Mouse (Mus musculus) limb, embryonic 13.5 days (tissue): ENCODE data around the gene Gm14862. TPM values are rescaled to one million over a fixed set of nuclear protein-coding genes. Genes with fewer than 3 reads are reported as not detected.
A peak's percentile ranks its signal among the peaks of the same experiment; 100 is the strongest.
"Not testable (repeated sequence)": the region's sequence is repeated elsewhere in the genome, so short reads cannot be mapped to it uniquely, and the experiment has no call there.

Experiments used
- ATAC-seq: fragments of 200-750 bp; cut with Nextera tagmentation; 2 replicates; pipeline ENCODE4 v1.8.0; 2017; ENCODE audit warnings: low read depth, moderate number of reproducible peaks, moderate TSS enrichment; ENCODE audit not compliant: low FRiP score
- H3K27ac ChIP-seq: fragments of 300-500 bp; sonication (generic); 2 replicates; pipeline ENCODE4 v1.5.1; 2015; ENCODE audit warnings: inconsistent platforms, mild to moderate bottlenecking, moderate library complexity
- H3K27me3 ChIP-seq: fragments of 300-500 bp; sonication (generic); 2 replicates; pipeline ENCODE4 v1.6.1; 2015; ENCODE audit warnings: mild to moderate bottlenecking, inconsistent platforms
- H3K36me3 ChIP-seq: fragments of 300-500 bp; sonication (generic); 2 replicates; pipeline ENCODE4 v1.6.1; 2015; ENCODE audit warnings: inconsistent platforms, mild to moderate bottlenecking, moderate library complexity
- H3K4me1 ChIP-seq: fragments of 300-500 bp; sonication (generic); 2 replicates; pipeline ENCODE4 v1.6.1; 2015; ENCODE audit warnings: inconsistent platforms
- H3K4me2 ChIP-seq: fragments of 300-500 bp; sonication (generic); replicated peaks from 2 replicates; pipeline ENCODE4 v1.6.1; 2015; ENCODE audit warnings: inconsistent platforms, mild to moderate bottlenecking, moderate library complexity
- H3K4me3 ChIP-seq: fragments of 300-500 bp; sonication (generic); 2 replicates; pipeline ENCODE4 v1.5.1; 2015; ENCODE audit warnings: moderate library complexity, mild to moderate bottlenecking, inconsistent platforms
- H3K9ac ChIP-seq: fragments of 300-500 bp; sonication (generic); 2 replicates; pipeline ENCODE4 v1.6.1; 2015; ENCODE audit warnings: mild to moderate bottlenecking, inconsistent platforms
- H3K9me3 ChIP-seq: fragments of 300-500 bp; sonication (generic); 2 replicates; pipeline ENCODE4 v1.6.1; 2016; ENCODE audit warnings: inconsistent platforms
- WGBS: fragments of 180-500 bp; shearing (Covaris S2); methylation state at CpG from one replicate; pipeline ENCODE4 v1.1.7; 2015; 5-methylcytosine and 5-hydroxymethylcytosine counted together
- polyA plus RNA-seq: library from polyadenylated mRNA; unstranded; fragments of >200 nt; fragmentation: Nextera tagmentation; extraction: Ambion mirVana; gene quantifications from 2 replicates; pipeline ENCODE4 v1.2.1, GENCODE M21; 2015

Gene Gm14862
- 0.23 TPM in 1 of 2 replicates, not detected in the other for polyA plus RNA-seq

DNA sequence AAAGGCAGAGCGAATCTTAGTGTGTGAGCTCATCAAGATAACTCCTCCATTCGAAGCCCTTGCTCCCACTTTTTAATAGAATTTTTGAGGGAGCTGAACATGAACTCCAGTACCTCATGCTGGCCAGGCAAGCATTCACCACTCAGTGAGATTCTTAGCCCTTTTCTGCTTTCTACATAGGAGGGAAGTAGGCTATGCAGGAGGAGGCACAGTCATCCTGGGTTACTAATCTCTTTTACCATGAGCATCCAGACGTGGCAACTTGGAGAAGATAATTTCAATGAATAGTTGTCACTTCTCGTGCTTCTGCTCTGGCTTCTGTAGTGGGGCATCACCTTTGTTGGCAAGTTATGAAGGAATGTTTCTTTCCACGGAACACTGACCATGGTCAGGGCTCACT is at the start of gene Gm14862:
Gene Gm14862, minus strand, starts transcription at position 134 of the 400 bp plus-strand sequence.
- no peaks in the 10 kb centered on the region for H3K4me1 ChIP-seq
- no peak within 1 kb of the TSS for H3K27ac ChIP-seq
- no peak within 1 kb of the TSS for H3K9ac ChIP-seq
- H3K4me3 ChIP-seq = no peak within 1 kb of the TSS
- no peak for ATAC-seq
- H3K27me3 ChIP-seq = no peaks in the 10 kb centered on the region
- no peak within 1 kb of the TSS for H3K4me2 ChIP-seq
- H3K36me3 ChIP-seq = no peaks in the 10 kb centered on the region
- 84% methylated on average over 5 of the region's 5 CpGs for WGBS
- no peaks in the 10 kb centered on the region for H3K9me3 ChIP-seq

DNA sequence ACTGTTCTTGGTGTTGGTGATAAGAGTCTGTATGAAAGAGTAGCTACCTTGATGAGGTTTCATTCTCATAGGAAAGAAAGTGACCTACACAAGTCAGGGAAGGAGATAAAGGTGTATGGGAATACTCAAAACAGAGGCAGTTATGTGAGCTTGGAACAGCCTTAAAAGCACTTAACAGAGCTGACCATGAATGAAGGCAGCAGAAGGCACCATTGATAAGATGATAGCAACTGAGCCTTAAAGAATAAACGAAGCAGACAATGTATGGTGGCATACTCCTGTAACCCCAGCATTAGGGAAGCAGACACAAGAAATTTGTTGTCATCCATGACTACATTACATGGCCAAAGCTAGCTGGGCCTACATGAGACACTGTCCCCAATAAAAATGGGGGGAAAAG is 46.8 kb upstream of the Gm14862 start:
- H3K27me3 ChIP-seq = no peaks in the 10 kb centered on the region
- H3K4me3 ChIP-seq = no peak overlapping the region
- H3K36me3 ChIP-seq = no peaks in the 10 kb centered on the region

GRCm38 (mm10) chrX:9302791-9303190 is 46.1 kb upstream of the Gm14862 start:
- H3K27ac ChIP-seq = no peak overlapping the region
- ATAC-seq = no peak
- H3K9me3 ChIP-seq = no peaks in the 10 kb centered on the region
- 72% methylated on average over 5 of the region's 5 CpGs for WGBS
- no peaks in the 10 kb centered on the region for H3K27me3 ChIP-seq
- no peaks in the 10 kb centered on the region for H3K36me3 ChIP-seq
- no peak overlapping the region for H3K4me3 ChIP-seq
- H3K4me1 ChIP-seq = no peaks in the 10 kb centered on the region
- H3K4me2 ChIP-seq = no peak overlapping the region
- H3K9ac ChIP-seq = no peak overlapping the region

More for the DNA sequence above, 46.8 kb upstream of the Gm14862 start:
- Histone ChIP-seq H3K27ac (no peak overlapping the region), H3K4me2 (no peak overlapping the region), H3K4me1 (no peaks in the 10 kb centered on the region), H3K9ac (no peak overlapping the region), H3K9me3 (no peaks in the 10 kb centered on the region)
- WGBS = 75% methylated on average over 1 of the region's 1 CpGs
- no peak for ATAC-seq

GRCm38 (mm10) chrX:9298413-9298864 is 41.7 kb upstream of the Gm14862 start:
- Histone ChIP-seq H3K9me3 (no peaks in the 10 kb centered on the region), H3K36me3 (no peaks in the 10 kb centered on the region), H3K27ac (no peak overlapping the region), H3K9ac (no peak overlapping the region), H3K4me3 (no peak overlapping the region), H3K27me3 (no peaks in the 10 kb centered on the region), H3K4me2 (no peak overlapping the region), H3K4me1 (no peaks in the 10 kb centered on the region)
- WGBS = 93% methylated on average over 5 of the region's 5 CpGs
- ATAC-seq = no peak

DNA sequence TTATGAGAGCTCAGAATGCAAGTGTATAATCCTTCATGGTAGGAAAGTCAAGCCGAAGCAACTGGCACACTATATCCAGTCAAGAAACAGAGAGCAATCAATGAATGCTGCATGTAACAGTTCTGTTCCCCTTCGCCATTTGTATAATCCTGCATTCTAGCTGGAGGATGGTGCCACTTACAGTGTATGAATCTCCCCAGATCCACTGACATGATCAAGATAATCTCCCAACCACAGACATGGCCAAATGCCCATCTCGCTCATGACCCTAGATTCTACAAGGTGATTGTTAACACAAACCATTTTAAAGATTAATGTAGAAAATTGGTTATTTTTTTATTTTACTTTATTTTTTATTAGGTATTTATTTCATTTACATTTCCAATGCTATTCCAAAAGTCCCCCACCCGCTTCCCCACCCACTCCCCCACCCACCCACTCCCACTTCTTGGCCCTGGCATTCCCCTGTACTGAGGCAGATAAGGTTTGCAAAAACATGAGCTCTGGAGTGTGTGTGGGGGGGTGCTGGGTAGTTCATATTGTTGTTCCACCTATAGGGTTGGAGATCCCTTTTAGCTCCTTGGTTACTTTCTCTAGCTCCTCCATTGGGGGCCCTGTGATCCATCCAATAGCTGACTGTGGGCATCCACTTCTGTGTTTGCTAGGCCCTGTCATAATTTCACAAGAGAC is 36.6 kb upstream of the Gm14862 start:
- H3K36me3 ChIP-seq, H3K27ac ChIP-seq, H3K4me1 ChIP-seq, ATAC-seq, H3K27me3 ChIP-seq, H3K4me2 ChIP-seq, H3K9ac ChIP-seq, H3K9me3 ChIP-seq, H3K4me3 ChIP-seq: not testable (repeated sequence)
- WGBS = 87% methylated on average over 4 of the region's 4 CpGs

- no CpG with 5 or more reads among the region's 1 CpGs for WGBS
- not testable (repeated sequence) for H3K27ac ChIP-seq, ATAC-seq, H3K36me3 ChIP-seq, H3K9me3 ChIP-seq, H3K9ac ChIP-seq, H3K4me2 ChIP-seq, H3K4me3 ChIP-seq, H3K4me1 ChIP-seq, H3K27me3 ChIP-seq
Measured at GRCm38 (mm10) chrX:9283464-9283863, 26.8 kb upstream of the Gm14862 start, which contains the start of gene H2al1m. H2al1m (plus strand) TSS chrX:9283764.

GRCm38 (mm10) chrX:9274321-9274720 is 17.6 kb upstream of the Gm14862 start:
- no peak overlapping the region for H3K9ac ChIP-seq
- WGBS = 68% methylated on average over 8 of the region's 8 CpGs
- no peak overlapping the region for H3K27ac ChIP-seq
- H3K4me3 ChIP-seq = no peak overlapping the region
- H3K36me3 ChIP-seq = no peaks in the 10 kb centered on the region
- ATAC-seq = no peak
- H3K4me1 ChIP-seq = no peaks in the 10 kb centered on the region
- H3K9me3 ChIP-seq = no peaks in the 10 kb centered on the region
- H3K4me2 ChIP-seq = no peak overlapping the region
- no peaks in the 10 kb centered on the region for H3K27me3 ChIP-seq

DNA sequence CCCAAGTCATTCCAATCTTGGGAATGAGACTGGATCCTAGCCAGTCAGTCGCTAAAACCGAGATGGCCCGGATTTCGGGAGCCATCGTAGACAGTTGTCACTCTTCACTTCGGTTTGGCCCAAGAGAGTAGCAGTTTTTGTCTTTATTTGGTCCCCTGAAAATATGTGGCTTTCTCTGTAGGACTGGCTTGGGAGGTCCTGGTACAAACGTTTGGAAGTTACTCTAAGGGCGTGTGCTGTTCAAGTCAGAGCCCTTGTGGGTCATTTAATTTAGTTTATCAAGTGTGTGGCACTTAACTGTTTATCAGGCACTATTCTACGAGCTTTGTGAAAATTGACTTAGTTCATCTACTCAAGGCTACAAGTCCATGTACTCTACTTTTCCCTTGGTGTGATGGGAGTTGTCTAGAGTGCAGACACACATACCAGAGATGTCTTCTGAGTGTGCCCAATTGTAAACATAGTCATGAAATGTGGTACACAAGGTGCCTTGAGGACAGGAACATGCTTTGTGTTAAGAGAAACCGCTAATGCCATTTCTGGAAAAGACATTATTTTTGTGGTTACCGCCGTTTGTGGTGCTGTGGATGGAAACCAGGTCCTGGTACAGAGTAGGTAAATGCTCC is 16.8 kb upstream of the Gm14862 start:
- Histone ChIP-seq H3K4me2 (peak overlapping the region; percentile 63), H3K9ac (no peak overlapping the region), H3K36me3 (no peaks in the 10 kb centered on the region), H3K4me1 (no peaks in the 10 kb centered on the region), H3K4me3 (peak overlapping the region; percentile 55), H3K27me3 (no peaks in the 10 kb centered on the region), H3K27ac (no peak overlapping the region), H3K9me3 (no peaks in the 10 kb centered on the region)
- no peak for ATAC-seq
- WGBS = 60% methylated on average over 12 of the region's 12 CpGs

DNA sequence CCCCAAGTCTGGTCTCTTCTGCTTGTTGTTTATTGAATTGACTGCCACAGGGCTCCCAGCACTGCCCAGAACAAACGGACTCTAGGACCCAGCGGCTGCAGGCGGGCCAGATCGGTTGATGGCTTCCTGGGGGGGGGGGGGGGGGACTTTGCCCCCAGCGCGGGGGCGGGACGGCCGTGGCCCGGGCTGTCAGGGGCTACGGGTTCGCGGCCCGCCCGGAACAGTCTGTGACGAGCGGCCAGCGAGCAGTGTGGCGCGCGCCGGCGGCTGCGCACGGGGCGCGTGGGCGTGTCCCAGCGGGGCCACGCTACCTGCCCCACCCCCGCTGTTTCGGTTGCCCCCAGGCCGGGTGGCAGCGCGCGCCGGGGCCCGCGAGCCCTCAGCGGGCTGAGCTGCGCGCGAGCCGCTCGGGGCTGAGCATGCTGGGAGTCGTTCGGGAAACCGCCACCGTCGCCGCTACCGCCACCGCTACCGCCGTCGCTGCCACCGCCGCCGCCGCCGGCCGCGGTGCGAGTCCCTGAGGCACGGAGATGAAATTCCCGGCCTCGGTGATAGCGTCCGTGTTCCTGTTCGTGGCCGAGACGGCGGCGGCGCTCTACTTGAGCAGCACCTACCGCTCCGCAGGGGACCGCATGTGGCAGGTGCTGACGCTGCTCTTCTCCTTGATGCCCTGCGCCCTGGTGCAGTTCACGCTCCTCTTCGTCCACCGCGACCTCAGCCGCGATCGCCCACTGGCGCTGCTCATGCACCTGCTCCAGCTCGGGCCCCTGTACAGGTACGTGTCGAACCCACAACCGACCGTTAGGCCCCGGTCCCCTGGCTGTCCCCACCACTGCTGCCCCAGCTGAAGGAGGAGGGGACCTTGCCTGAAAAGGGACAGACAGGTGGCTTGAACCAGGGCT is 16.0 kb upstream of the Gm14862 start, which contains the start of gene Xk:
Gene Xk, plus strand, starts transcription at position 297 of the 902 bp plus-strand sequence.
- Histone ChIP-seq H3K36me3 (no peaks in the 10 kb centered on the region), H3K4me1 (no peaks in the 10 kb centered on the region), H3K9ac (peak within 1 kb of the TSS; percentile 63), H3K4me3 (peak within 1 kb of the TSS; percentile 55), H3K27ac (no peak within 1 kb of the TSS), H3K4me2 (peak within 1 kb of the TSS; percentile 63), H3K27me3 (no peaks in the 10 kb centered on the region), H3K9me3 (no peaks in the 10 kb centered on the region)
- WGBS = 13% methylated on average over 66 of the region's 94 CpGs
- peak; percentile 90 for ATAC-seq

GRCm38 (mm10) chrX:9271947-9272459 is 15.3 kb upstream of the Gm14862 start:
- whole genome bisulfite sequencing = 16% methylated on average over 8 of the region's 8 CpGs
- peak overlapping the region; percentile 63 for H3K9ac ChIP-seq
- no peak for ATAC-seq
- H3K4me3 ChIP-seq = peak overlapping the region; percentile 55
- peak overlapping the region; percentile 63 for H3K4me2 ChIP-seq
- no peak overlapping the region for H3K27ac ChIP-seq
- no peaks in the 10 kb centered on the region for H3K4me1 ChIP-seq
- no peaks in the 10 kb centered on the region for H3K36me3 ChIP-seq
- H3K27me3 ChIP-seq = no peaks in the 10 kb centered on the region
- no peaks in the 10 kb centered on the region for H3K9me3 ChIP-seq

DNA sequence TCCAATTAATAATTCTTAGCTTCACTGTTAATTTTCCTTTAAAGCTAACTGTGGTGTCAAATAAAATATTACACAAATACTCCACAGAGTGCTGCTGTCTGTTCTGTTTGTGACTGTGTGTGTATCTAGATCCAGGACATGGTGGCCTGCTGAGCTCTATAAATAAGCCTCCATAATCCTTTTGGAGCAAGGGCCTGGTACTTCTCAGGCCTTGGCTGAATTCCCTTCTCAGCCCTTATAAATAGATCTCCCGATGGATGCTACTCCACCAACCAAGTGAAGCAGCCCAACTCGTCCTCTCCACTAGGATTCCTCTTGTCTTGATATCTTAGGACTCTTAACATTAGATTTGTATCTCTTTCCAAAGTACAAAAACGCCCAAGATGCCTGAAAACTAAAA is 14.4 kb upstream of the Gm14862 start:
- Histone ChIP-seq H3K4me1 (no peaks in the 10 kb centered on the region), H3K4me2 (no peak overlapping the region), H3K36me3 (no peaks in the 10 kb centered on the region), H3K27ac (no peak overlapping the region), H3K27me3 (no peaks in the 10 kb centered on the region), H3K4me3 (no peak overlapping the region), H3K9me3 (no peaks in the 10 kb centered on the region), H3K9ac (no peak overlapping the region)
- 66% methylated on average over 3 of the region's 3 CpGs for WGBS
- ATAC-seq = no peak

GRCm38 (mm10) chrX:9259267-9259666 is 2.6 kb upstream of the Gm14862 start:
- WGBS = 96% methylated on average over 1 of the region's 1 CpGs

More at GRCm38 (mm10) chrX:9259267-9259666, 2.6 kb upstream of the Gm14862 start:
- Histone ChIP-seq H3K9ac (no peak overlapping the region), H3K9me3 (no peaks in the 10 kb centered on the region), H3K4me3 (no peak overlapping the region), H3K27ac (no peak overlapping the region), H3K27me3 (no peaks in the 10 kb centered on the region), H3K4me2 (no peak overlapping the region), H3K4me1 (no peaks in the 10 kb centered on the region), H3K36me3 (no peaks in the 10 kb centered on the region)
- ATAC-seq = no peak
